Mouse (Mus musculus): ENCODE measurements around the gene Nampt. TPM values are rescaled to one million over a fixed set of nuclear protein-coding genes. Genes with fewer than 3 reads are reported as not detected.

The Nampt gene
- polyA plus RNA-seq, 1 experiment from 2014 or later, result 25.3 TPM

- H3K9ac ChIP-seq, result no peak overlapping the region
- H3K4me1 ChIP-seq, result no peaks in the 10 kb centered on the region
- ATAC-seq (ENCODE audit: insufficient number of reproducible peaks, insufficient read depth, low FRiP score, low TSS enrichment), result no peak
- no peak overlapping the region for H3K27ac ChIP-seq
- peaks cover 8% of the 10 kb centered on the region for H3K36me3 ChIP-seq
- no peaks in the 10 kb centered on the region for H3K9me3 ChIP-seq
- H3K4me2 ChIP-seq (replicated peaks), result no peak overlapping the region
- no peaks in the 10 kb centered on the region for H3K27me3 ChIP-seq
- WGBS, result 92% methylated on average over 5 of the region's 5 CpGs
- no peak overlapping the region for H3K4me3 ChIP-seq
These were observed 34.4 kb downstream of the Nampt start for GRCm38 (mm10) chr12:32853757-32854156.

GRCm38 (mm10) chr12:32854866-32855265, 35.5 kb downstream of the Nampt start:
- no peak overlapping the region for H3K4me2 ChIP-seq (replicated peaks)
- WGBS, result 80% methylated on average over 6 of the region's 6 CpGs
- ATAC-seq (ENCODE audit: insufficient number of reproducible peaks, insufficient read depth, low FRiP score, low TSS enrichment), result no peak
- no peak overlapping the region for H3K4me3 ChIP-seq
- no peak overlapping the region for H3K27ac ChIP-seq
- no peaks in the 10 kb centered on the region for H3K9me3 ChIP-seq
- no peaks in the 10 kb centered on the region for H3K27me3 ChIP-seq
- H3K36me3 ChIP-seq, result peaks cover 8% of the 10 kb centered on the region
- H3K9ac ChIP-seq, result no peak overlapping the region
- no peaks in the 10 kb centered on the region for H3K4me1 ChIP-seq

GRCm38 (mm10) chr12:32855398-32855797, 36.1 kb downstream of the Nampt start:
- peaks cover 2% of the 10 kb centered on the region; the same call in 1 of the 2 replicates for H3K4me1 ChIP-seq
- 88% methylated on average over 4 of the region's 4 CpGs for WGBS
- H3K36me3 ChIP-seq, result peaks cover 7% of the 10 kb centered on the region
- H3K4me2 ChIP-seq (replicated peaks), result no peak overlapping the region
- H3K9ac ChIP-seq, result no peak overlapping the region
- H3K27me3 ChIP-seq, result no peaks in the 10 kb centered on the region
- H3K27ac ChIP-seq, result no peak overlapping the region
- H3K9me3 ChIP-seq, result no peaks in the 10 kb centered on the region
- no peak overlapping the region for H3K4me3 ChIP-seq
- no peak for ATAC-seq (ENCODE audit: insufficient number of reproducible peaks, insufficient read depth, low FRiP score, low TSS enrichment)

GRCm38 (mm10) chr12:32856707-32857511, 37.6 kb downstream of the Nampt start:
- Histone ChIP-seq H3K9ac (no peak overlapping the region), H3K36me3 (peaks cover 6% of the 10 kb centered on the region), H3K27ac (no peak overlapping the region), H3K4me1 (peaks cover 2% of the 10 kb centered on the region; the same call in 1 of the 2 replicates), H3K27me3 (no peaks in the 10 kb centered on the region), H3K4me2 (replicated peaks) (no peak overlapping the region), H3K4me3 (no peak overlapping the region), H3K9me3 (no peaks in the 10 kb centered on the region)
- no peak for ATAC-seq (ENCODE audit: insufficient number of reproducible peaks, insufficient read depth, low FRiP score, low TSS enrichment)
- WGBS, result 87% methylated on average over 14 of the region's 14 CpGs

- no peaks in the 10 kb centered on the region for H3K9me3 ChIP-seq
- H3K27ac ChIP-seq, result no peak overlapping the region
- peaks cover 3% of the 10 kb centered on the region for H3K36me3 ChIP-seq
- no peak for ATAC-seq (ENCODE audit: insufficient number of reproducible peaks, insufficient read depth, low FRiP score, low TSS enrichment)
- H3K27me3 ChIP-seq, result no peaks in the 10 kb centered on the region
- H3K4me2 ChIP-seq (replicated peaks), result no peak overlapping the region
- no peak overlapping the region for H3K4me3 ChIP-seq
- no peak overlapping the region for H3K9ac ChIP-seq
- peaks cover 2% of the 10 kb centered on the region; the same call in 1 of the 2 replicates for H3K4me1 ChIP-seq
- WGBS, result 74% methylated on average over 1 of the region's 1 CpGs
These were observed 39.1 kb downstream of the Nampt start for GRCm38 (mm10) chr12:32858444-32858843.

- 86% methylated on average over 5 of the region's 5 CpGs for WGBS
- no peak overlapping the region for H3K4me2 ChIP-seq (replicated peaks)
- no peaks in the 10 kb centered on the region for H3K27me3 ChIP-seq
- H3K4me3 ChIP-seq, result no peak overlapping the region
- no peak overlapping the region for H3K9ac ChIP-seq
- H3K36me3 ChIP-seq, result no peaks in the 10 kb centered on the region
- ATAC-seq (ENCODE audit: insufficient number of reproducible peaks, insufficient read depth, low FRiP score, low TSS enrichment), result no peak
- peaks cover 2% of the 10 kb centered on the region; the same call in 1 of the 2 replicates for H3K4me1 ChIP-seq
- H3K9me3 ChIP-seq, result no peaks in the 10 kb centered on the region
- no peak overlapping the region for H3K27ac ChIP-seq
These were observed 41.5 kb downstream of the Nampt start for GRCm38 (mm10) chr12:32860820-32861219.

- H3K27ac ChIP-seq, result no peak overlapping the region
- no peaks in the 10 kb centered on the region for H3K27me3 ChIP-seq
- H3K4me3 ChIP-seq, result no peak overlapping the region
- no peaks in the 10 kb centered on the region for H3K4me1 ChIP-seq
- 88% methylated on average over 5 of the region's 5 CpGs for WGBS
- no peak for ATAC-seq (ENCODE audit: insufficient number of reproducible peaks, insufficient read depth, low FRiP score, low TSS enrichment)
- no peak overlapping the region for H3K9ac ChIP-seq
- H3K36me3 ChIP-seq, result no peaks in the 10 kb centered on the region
- no peak overlapping the region for H3K4me2 ChIP-seq (replicated peaks)
- H3K9me3 ChIP-seq, result no peaks in the 10 kb centered on the region
These were observed 51.5 kb downstream of the Nampt start for GRCm38 (mm10) chr12:32870815-32871214.

GRCm38 (mm10) chr12:32877500-32877899, 58.2 kb downstream of the Nampt start:
- H3K36me3 ChIP-seq, result no peaks in the 10 kb centered on the region
- H3K4me1 ChIP-seq, result no peaks in the 10 kb centered on the region
- no peak overlapping the region for H3K9ac ChIP-seq
- WGBS, result 91% methylated on average over 9 of the region's 9 CpGs
- ATAC-seq (ENCODE audit: insufficient number of reproducible peaks, insufficient read depth, low FRiP score, low TSS enrichment), result no peak
- no peaks in the 10 kb centered on the region for H3K27me3 ChIP-seq
- no peak overlapping the region for H3K27ac ChIP-seq
- no peaks in the 10 kb centered on the region for H3K9me3 ChIP-seq
- no peak overlapping the region for H3K4me2 ChIP-seq (replicated peaks)
- H3K4me3 ChIP-seq, result no peak overlapping the region

- Histone ChIP-seq H3K27ac (no peak overlapping the region), H3K9me3 (no peaks in the 10 kb centered on the region), H3K4me3 (no peak overlapping the region), H3K4me2 (replicated peaks) (no peak overlapping the region), H3K9ac (no peak overlapping the region), H3K4me1 (no peaks in the 10 kb centered on the region), H3K27me3 (no peaks in the 10 kb centered on the region), H3K36me3 (no peaks in the 10 kb centered on the region)
- 74% methylated on average over 11 of the region's 11 CpGs for WGBS
- no peak for ATAC-seq (ENCODE audit: insufficient number of reproducible peaks, insufficient read depth, low FRiP score, low TSS enrichment)
These were observed 58.7 kb downstream of the Nampt start for GRCm38 (mm10) chr12:32877964-32878571.

GRCm38 (mm10) chr12:32879371-32879770, 60.0 kb downstream of the Nampt start:
- no peak for ATAC-seq (ENCODE audit: insufficient number of reproducible peaks, insufficient read depth, low FRiP score, low TSS enrichment)
- no peaks in the 10 kb centered on the region for H3K9me3 ChIP-seq
- H3K27me3 ChIP-seq, result no peaks in the 10 kb centered on the region
- H3K36me3 ChIP-seq, result no peaks in the 10 kb centered on the region
- H3K4me3 ChIP-seq, result no peak overlapping the region
- H3K4me1 ChIP-seq, result no peaks in the 10 kb centered on the region
- 84% methylated on average over 3 of the region's 3 CpGs for WGBS
- H3K9ac ChIP-seq, result no peak overlapping the region
- no peak overlapping the region for H3K27ac ChIP-seq
- H3K4me2 ChIP-seq (replicated peaks), result no peak overlapping the region

- no peak overlapping the region for H3K27ac ChIP-seq
- H3K4me3 ChIP-seq, result no peak overlapping the region
- no peaks in the 10 kb centered on the region for H3K27me3 ChIP-seq
- no peak for ATAC-seq (ENCODE audit: insufficient number of reproducible peaks, insufficient read depth, low FRiP score, low TSS enrichment)
- 73% methylated on average over 9 of the region's 9 CpGs for WGBS
- no peaks in the 10 kb centered on the region for H3K9me3 ChIP-seq
- no peak overlapping the region for H3K9ac ChIP-seq
- H3K4me2 ChIP-seq (replicated peaks), result no peak overlapping the region
- no peaks in the 10 kb centered on the region for H3K36me3 ChIP-seq
- no peaks in the 10 kb centered on the region for H3K4me1 ChIP-seq
These were observed 65.0 kb downstream of the Nampt start for GRCm38 (mm10) chr12:32884356-32884755.

GRCm38 (mm10) chr12:32885041-32885440, 65.7 kb downstream of the Nampt start:
- H3K27ac ChIP-seq, result no peak overlapping the region
- no peaks in the 10 kb centered on the region for H3K27me3 ChIP-seq
- ATAC-seq (ENCODE audit: insufficient number of reproducible peaks, insufficient read depth, low FRiP score, low TSS enrichment), result no peak
- 53% methylated on average over 2 of the region's 2 CpGs for WGBS
- no peak overlapping the region for H3K9ac ChIP-seq
- no peaks in the 10 kb centered on the region for H3K36me3 ChIP-seq
- no peaks in the 10 kb centered on the region for H3K4me1 ChIP-seq
- no peaks in the 10 kb centered on the region for H3K9me3 ChIP-seq
- H3K4me3 ChIP-seq, result no peak overlapping the region
- H3K4me2 ChIP-seq (replicated peaks), result no peak overlapping the region
